Mouse (Mus musculus) MEL (cell line): Measurements from ENCODE around the gene Smyd3. TPM values are rescaled to one million over a fixed set of nuclear protein-coding genes. Genes with fewer than 3 reads are reported as not detected.

Experiments used
- DNase-seq: peaks from one replicate; pipeline ENCODE4 v3.0.0; 2011; ENCODE audit warnings: low read depth, low spot score
- H3K27ac ChIP-seq: 2 replicates; pipeline ENCODE4 v1.5.1; 2012; ENCODE audit warnings: low read depth, mild to moderate bottlenecking, control low read depth, low read length, moderate library complexity; ENCODE audit not compliant: control insufficient read depth
- H3K27me3 ChIP-seq, 2 experiments: fragments of 150-350 bp in 1 of 2; sonication (generic) in 1 of 2; 2 replicates each; pipeline ENCODE4 v1.6.1; 2012; ENCODE audit warnings: low read length in 2 of 2, mild to moderate bottlenecking in 2 of 2, improper control_type of control experiment in 1 of 2, moderate library complexity in 1 of 2; ENCODE audit not compliant: insufficient read depth in 2 of 2, control insufficient read depth in 1 of 2
- H3K36me3 ChIP-seq, 2 experiments: 2 replicates each; pipeline ENCODE4 v1.6.1; 2012 to 2014; ENCODE audit warnings: low read length in 2 of 2, improper control_type of control experiment in 1 of 2, inconsistent platforms in 1 of 2, mild to moderate bottlenecking in 1 of 2; ENCODE audit not compliant: insufficient read depth in 2 of 2, control insufficient read depth in 1 of 2
- H3K4me1 ChIP-seq, 2 experiments: fragments of 150-350 bp in 1 of 2; sonication (generic) in 1 of 2; 2 replicates each; pipeline ENCODE4 v1.6.1; 2012; ENCODE audit warnings: low read length in 2 of 2, improper control_type of control experiment in 1 of 2, mild to moderate bottlenecking in 1 of 2; ENCODE audit not compliant: insufficient read depth in 2 of 2, control insufficient read depth in 1 of 2
- H3K4me3 ChIP-seq, 2 experiments: fragments of 150-350 bp in 1 of 2; sonication (generic) in 1 of 2; 2 replicates each; pipeline ENCODE4 v1.5.1; 2012; ENCODE audit warnings: low read depth in 2 of 2, low read length in 2 of 2, mild to moderate bottlenecking in 2 of 2, moderate library complexity in 2 of 2, control low read depth in 1 of 2, improper control_type of control experiment in 1 of 2; ENCODE audit not compliant: control insufficient read depth in 1 of 2, insufficient read depth in 1 of 2
- H3K79me2 ChIP-seq: 2 replicates; pipeline ENCODE4 v1.6.1; 2012; ENCODE audit warnings: mild to moderate bottlenecking, low read length, moderate library complexity; ENCODE audit not compliant: control insufficient read depth, poor library complexity, insufficient read depth
- H3K9ac ChIP-seq: 2 replicates; pipeline ENCODE4 v1.6.1; 2012; ENCODE audit warnings: low read depth, mild to moderate bottlenecking, control low read depth, low read length, moderate library complexity; ENCODE audit not compliant: control insufficient read depth, poor library complexity, severe bottlenecking
- H3K9me3 ChIP-seq: fragments of 150-350 bp; sonication (generic); replicated peaks from 2 replicates; pipeline ENCODE4 v1.6.1; 2012; ENCODE audit warnings: mild to moderate bottlenecking, low read length, improper control_type of control experiment, moderate library complexity; ENCODE audit not compliant: insufficient read depth
- BHLHE40 ChIP-seq: IDR thresholded peaks from 2 replicates; pipeline ENCODE4 v1.6.1; 2012; ENCODE audit warnings: low read depth, mild to moderate bottlenecking, inconsistent platforms, low read length, improper control_type of control experiment, borderline replicate concordance
- CTCF ChIP-seq, 3 experiments: IDR thresholded peaks in 2 of 3; conservative IDR thresholded peaks in 1 of 3; 2 replicates each; pipeline ENCODE4 v1.5.1; 2011 to 2012; ENCODE audit warnings: low read length in 3 of 3, low read depth in 2 of 3, mild to moderate bottlenecking in 2 of 3, improper control_type of control experiment in 1 of 3, inconsistent platforms in 1 of 3, mixed read lengths in 1 of 3, moderate library complexity in 1 of 3; ENCODE audit not compliant: control insufficient read depth in 1 of 3, insufficient read depth in 1 of 3, poor library complexity in 1 of 3, severe bottlenecking in 1 of 3
- ELF1 ChIP-seq: IDR thresholded peaks from 2 replicates; pipeline ENCODE4 v1.6.1; 2014; ENCODE audit warnings: low read depth, mild to moderate bottlenecking, inconsistent platforms, low read length, improper control_type of control experiment, moderate library complexity
- EP300 ChIP-seq, 2 experiments: IDR thresholded peaks; 2 replicates each; pipeline ENCODE4 v1.6.1; 2011; ENCODE audit warnings: improper control_type of control experiment in 2 of 2, low read length in 2 of 2, low read depth in 1 of 2, mild to moderate bottlenecking in 1 of 2
- ETS1 ChIP-seq: IDR thresholded peaks from 2 replicates; pipeline ENCODE4 v1.6.1; 2012; ENCODE audit warnings: low read depth, mild to moderate bottlenecking, inconsistent platforms, low read length, improper control_type of control experiment, moderate library complexity
- GATA1 ChIP-seq: IDR thresholded peaks from 2 replicates; pipeline ENCODE4 v1.6.1; 2011; ENCODE audit warnings: low read depth, low read length, improper control_type of control experiment
- HCFC1 ChIP-seq: IDR thresholded peaks from 2 replicates; pipeline ENCODE4 v1.6.1; 2012; ENCODE audit warnings: low read depth, mild to moderate bottlenecking, inconsistent platforms, low read length, improper control_type of control experiment, moderate library complexity
- JUND ChIP-seq: IDR thresholded peaks from 2 replicates; pipeline ENCODE4 v1.6.1; 2011; ENCODE audit warnings: low read depth, mild to moderate bottlenecking, improper control_type of control experiment, low read length
- KAT2A ChIP-seq: conservative IDR thresholded peaks from 2 replicates; pipeline ENCODE4 v1.6.1; 2012; ENCODE audit warnings: low read depth, low read length, improper control_type of control experiment, inconsistent platforms
- MAFK ChIP-seq: IDR thresholded peaks from 2 replicates; pipeline ENCODE4 v1.6.1; 2011; ENCODE audit warnings: low read depth, mild to moderate bottlenecking, low read length, improper control_type of control experiment, borderline replicate concordance
- MXI1 ChIP-seq: IDR thresholded peaks from 2 replicates; pipeline ENCODE4 v1.6.1; 2011; ENCODE audit warnings: mild to moderate bottlenecking, low read depth, low read length, improper control_type of control experiment
- MYB ChIP-seq: IDR thresholded peaks from 2 replicates; pipeline ENCODE4 v1.6.1; 2011; ENCODE audit warnings: mild to moderate bottlenecking, low read depth, low read length, improper control_type of control experiment
- MYC ChIP-seq: IDR thresholded peaks from 2 replicates; pipeline ENCODE4 v1.6.1; 2011; ENCODE audit warnings: low read depth, mild to moderate bottlenecking, low read length, improper control_type of control experiment, moderate library complexity
- NELFE ChIP-seq: IDR thresholded peaks from 2 replicates; pipeline ENCODE4 v1.6.1; 2011; ENCODE audit warnings: low read depth, low read length, improper control_type of control experiment
- NRF1 ChIP-seq: IDR thresholded peaks from 2 replicates; pipeline ENCODE4 v1.6.1; 2014; ENCODE audit warnings: low read depth, mild to moderate bottlenecking, inconsistent platforms, low read length, improper control_type of control experiment, moderate library complexity; ENCODE audit not compliant: poor library complexity, insufficient read depth, severe bottlenecking
- POLR2AphosphoS2 ChIP-seq: IDR thresholded peaks from 2 replicates; pipeline ENCODE4 v1.6.1; 2011; ENCODE audit warnings: low read length, improper control_type of control experiment
- POLR2AphosphoS5 ChIP-seq: IDR thresholded peaks from 2 replicates; pipeline ENCODE4 v1.6.1; 2012; ENCODE audit warnings: low read depth, borderline replicate concordance, mild to moderate bottlenecking, inconsistent platforms, low read length, moderate library complexity, mixed read lengths
- RAD21 ChIP-seq: IDR thresholded peaks from 2 replicates; pipeline ENCODE4 v1.6.1; 2011; ENCODE audit warnings: mild to moderate bottlenecking, low read depth, low read length, improper control_type of control experiment
- RCOR1 ChIP-seq: IDR thresholded peaks from 2 replicates; pipeline ENCODE4 v1.6.1; 2012; ENCODE audit warnings: low read depth, mild to moderate bottlenecking, inconsistent platforms, low read length, improper control_type of control experiment
- SIN3A ChIP-seq: IDR thresholded peaks from 2 replicates; pipeline ENCODE4 v1.6.1; 2012; ENCODE audit warnings: low read length, improper control_type of control experiment, inconsistent platforms
- SMC3 ChIP-seq: IDR thresholded peaks from 2 replicates; pipeline ENCODE4 v1.6.1; 2011; ENCODE audit warnings: low read depth, low read length, improper control_type of control experiment
- TAL1 ChIP-seq: IDR thresholded peaks from 2 replicates; pipeline ENCODE4 v1.6.1; 2012; ENCODE audit warnings: mild to moderate bottlenecking, inconsistent platforms, low read length, moderate library complexity, mixed read lengths
- TBP ChIP-seq: IDR thresholded peaks from 2 replicates; pipeline ENCODE4 v1.8.0; 2011; ENCODE audit warnings: low read depth, low read length, improper control_type of control experiment
- TCF12 ChIP-seq: IDR thresholded peaks from 2 replicates; pipeline ENCODE4 v1.6.1; 2014; ENCODE audit warnings: low read depth, mild to moderate bottlenecking, inconsistent platforms, low read length, improper control_type of control experiment, moderate library complexity
- USF1 ChIP-seq: IDR thresholded peaks from 2 replicates; pipeline ENCODE4 v1.6.1; 2014; ENCODE audit warnings: low read depth, mild to moderate bottlenecking, inconsistent platforms, low read length, improper control_type of control experiment, moderate library complexity
- ZNF384 ChIP-seq: IDR thresholded peaks from 2 replicates; pipeline ENCODE4 v1.6.1; 2012; ENCODE audit warnings: low read depth, mild to moderate bottlenecking, inconsistent platforms, low read length, improper control_type of control experiment
- polyA plus RNA-seq, 2 experiments: library from polyadenylated mRNA; stranded (reverse) in 1 of 2; unstranded in 1 of 2; fragments of >175 nt in 1 of 2; fragments of >200 nt in 1 of 2; gene quantifications; 2 replicates each; pipeline versions ENCODE4 v1.2.1 to v1.2.4; 2012; ENCODE audit warnings: low replicate concordance in 2 of 2, low read depth in 1 of 2; ENCODE audit not compliant: insufficient read length in 2 of 2, insufficient read depth in 1 of 2, missing spikeins in 1 of 2
- total RNA-seq: library from RNA; depleted of rRNA; stranded (reverse); fragments of 300-350 nt; gene quantifications from 2 replicates; pipeline ENCODE4 v1.2.3, GENCODE M21; 2012

The Smyd3 gene
- total and polyA plus RNA-seq, 3 experiments, result 13.3 to 18.2 TPM; not detected in 1

DNA sequence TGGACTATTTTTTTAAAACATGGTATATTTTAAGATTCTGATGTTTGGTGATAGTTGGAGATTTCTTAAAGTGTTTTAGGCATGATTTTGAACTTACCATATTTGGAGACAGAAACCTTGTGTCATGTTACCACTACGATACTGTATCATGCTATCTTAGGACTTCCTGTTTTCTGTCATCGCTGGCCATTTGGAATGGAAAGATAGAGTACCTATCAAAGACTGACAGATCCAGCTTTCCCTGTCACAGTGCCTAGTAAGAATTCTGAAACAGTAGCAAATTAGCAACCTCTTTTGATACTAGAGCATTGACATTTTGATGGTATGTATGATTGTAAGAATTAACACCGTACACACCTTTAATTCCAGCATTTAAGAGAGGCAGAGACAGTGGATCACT is 33.5 kb upstream of the Smyd3 start:
- Histone ChIP-seq H3K4me3 (peak overlapping the region in 1 of 2 experiments; percentile 6; a peak in 1 of 4 replicates), H3K36me3 (peaks cover 0 to 53% of the 10 kb centered on the region in 2 experiments; a peak in 2 of 4 replicates), H3K27me3 (no peaks in the 10 kb centered on the region), H3K9ac (no peak overlapping the region), H3K9me3 (no peaks in the 10 kb centered on the region), H3K79me2 (peaks cover 19% of the 10 kb centered on the region), H3K4me1 (peaks cover 20 to 26% of the 10 kb centered on the region in 2 experiments), H3K27ac (no peak overlapping the region)
- peak; percentile 97 for TF ChIP-seq TAL1
- peak; percentile 69; the same call in 1 of the 2 replicates for TF ChIP-seq BHLHE40
- peak; percentile 68; the same call in 1 of the 2 replicates for TF ChIP-seq MYC
- no peak for TF ChIP-seq POLR2AphosphoS5
- peak; percentile 95 for TF ChIP-seq ETS1
- TF ChIP-seq USF1, result peak; percentile 50; the same call in 1 of the 2 replicates
- TF ChIP-seq TCF12, result peak; percentile 99
- TF ChIP-seq MAFK, result peak; percentile 73; the same call in 1 of the 2 replicates
- TF ChIP-seq CTCF (IDR thresholded peaks at IDR 0.05 in 2 of 3, conservative IDR thresholded peaks at IDR 0.05 in 1 of 3; ENCODE audit: control insufficient read depth in 1 of 3, insufficient read depth in 1 of 3, low read depth in 2 of 3, low read length in 3 of 3, poor library complexity in 1 of 3, severe bottlenecking in 1 of 3), result no peak
- no peak for TF ChIP-seq SMC3
- TF ChIP-seq POLR2AphosphoS2, result no peak
- TF ChIP-seq NELFE, result no peak
- peak; percentile 97 for TF ChIP-seq RCOR1
- TF ChIP-seq NRF1, result no peak
- no peak for TF ChIP-seq TBP
- TF ChIP-seq MYB, result no peak
- TF ChIP-seq MXI1, result peak; percentile 86
- TF ChIP-seq HCFC1, result 0 out of 2 replicates have a peak, but pooled peaks have one; percentile 38
- no peak for TF ChIP-seq KAT2A
- TF ChIP-seq ELF1, result peak; percentile 44; the same call in 1 of the 2 replicates
- no peak for TF ChIP-seq JUND
- TF ChIP-seq EP300 (IDR thresholded peaks at IDR 0.05; ENCODE audit: low read depth in 1 of 2, low read length in 2 of 2), result peak; percentile 98 to 99
- peak; percentile 35; the same call in 1 of the 2 replicates for TF ChIP-seq ZNF384
- TF ChIP-seq RAD21, result no peak
- peak; percentile 99 for TF ChIP-seq GATA1
- TF ChIP-seq SIN3A, result peak; percentile 94
- DNase-seq, result peak; percentile 87
